Mouse (Mus musculus) urinary bladder, postnatal 10 days (tissue): ENCODE results near the gene Zfp93.
A peak's percentile ranks its signal among the peaks of the same experiment; 100 is the strongest.

Experiments used
- DNase-seq: peaks from one replicate; pipeline ENCODE4 v3.0.0; 2022; ENCODE audit warnings: low spot score

The Zfp93 gene

GRCm38 (mm10) chr7:24291387-24292090 is 21.3 kb downstream of the Zfp93 start:
- no peak for DNase-seq

GRCm38 (mm10) chr7:24293061-24293851 is 23.0 kb downstream of the Zfp93 start:
- DNase-seq: no peak

GRCm38 (mm10) chr7:24294763-24295162 is 24.5 kb downstream of the Zfp93 start:
- DNase-seq: no peak

GRCm38 (mm10) chr7:24295376-24295775 is 25.2 kb downstream of the Zfp93 start:
- DNase-seq: no peak

- DNase-seq: no peak
Observed at GRCm38 (mm10) chr7:24296386-24296785, 26.2 kb downstream of the Zfp93 start.

GRCm38 (mm10) chr7:24297361-24298095 is 27.3 kb downstream of the Zfp93 start:
- DNase-seq: no peak

GRCm38 (mm10) chr7:24298635-24298972 is 28.4 kb downstream of the Zfp93 start:
- DNase-seq: no peak

GRCm38 (mm10) chr7:24298973-24299708 is 28.9 kb downstream of the Zfp93 start:
- DNase-seq: no peak

- DNase-seq: no peak
Observed at GRCm38 (mm10) chr7:24299823-24300481, 29.7 kb downstream of the Zfp93 start.

- no peak for DNase-seq
Observed at GRCm38 (mm10) chr7:24300771-24301282, 30.6 kb downstream of the Zfp93 start, which contains the start of gene Zfp61. Gene Zfp61 (minus strand): TSS chr7:24301232.

- no peak for DNase-seq
Observed at GRCm38 (mm10) chr7:24315726-24316566, 45.7 kb downstream of the Zfp93 start.

- peak; percentile 71 for DNase-seq
Observed at GRCm38 (mm10) chr7:24316567-24317092, 46.4 kb downstream of the Zfp93 start, which contains the start of gene Zfp94. Gene Zfp94 (minus strand): TSS chr7:24316666.

GRCm38 (mm10) chr7:24318942-24319341 is 48.7 kb downstream of the Zfp93 start:
- no peak for DNase-seq

GRCm38 (mm10) chr7:24322593-24322992 is 52.4 kb downstream of the Zfp93 start:
- DNase-seq: no peak

GRCm38 (mm10) chr7:24325197-24325596 is 55.0 kb downstream of the Zfp93 start:
- no peak for DNase-seq

- no peak for DNase-seq
Observed at GRCm38 (mm10) chr7:24325675-24326128, 55.5 kb downstream of the Zfp93 start.

- DNase-seq: no peak
Observed at GRCm38 (mm10) chr7:24326273-24327135, 56.3 kb downstream of the Zfp93 start.
